Mouse (Mus musculus) heart, embryonic 16.5 days (tissue): ENCODE data around the gene Fam129a. TPM values are rescaled to one million over a fixed set of nuclear protein-coding genes. Genes with fewer than 3 reads are reported as not detected.

Experiments used
- ATAC-seq: fragments of 200-750 bp; cut with Nextera tagmentation; replicated peaks from 2 replicates; pipeline ENCODE4 v1.8.0; 2017; ENCODE audit warnings: moderate number of reproducible peaks; ENCODE audit not compliant: insufficient read depth, low FRiP score; ENCODE audit errors: extremely low read depth
- H3K27ac ChIP-seq: fragments of 300-500 bp; sonication (generic); 2 replicates; pipeline ENCODE4 v1.5.1; 2014; ENCODE audit warnings: mild to moderate bottlenecking, low read length, control low read depth, moderate library complexity
- H3K27me3 ChIP-seq: fragments of 300-500 bp; sonication (generic); 2 replicates; pipeline ENCODE4 v1.6.1; 2014; ENCODE audit warnings: low read length, mixed read lengths; ENCODE audit not compliant: control insufficient read depth, insufficient read depth
- H3K36me3 ChIP-seq: fragments of 300-500 bp; sonication (generic); 2 replicates; pipeline ENCODE4 v1.6.1; 2014; ENCODE audit not compliant: control insufficient read depth, insufficient read depth
- H3K4me1 ChIP-seq: fragments of 300-500 bp; sonication (generic); 2 replicates; pipeline ENCODE4 v1.6.1; 2014; ENCODE audit warnings: low read length, mixed read lengths; ENCODE audit not compliant: control insufficient read depth, insufficient read depth
- H3K4me2 ChIP-seq: fragments of 300-500 bp; sonication (generic); 2 replicates; pipeline ENCODE4 v1.6.1; 2014; ENCODE audit warnings: low read depth, mild to moderate bottlenecking, control low read depth, low read length
- H3K4me3 ChIP-seq: fragments of 300-500 bp; sonication (generic); 2 replicates; pipeline ENCODE4 v1.5.1; 2014; ENCODE audit warnings: mild to moderate bottlenecking, control low read depth, low read length
- H3K9ac ChIP-seq: fragments of 300-500 bp; sonication (generic); 2 replicates; pipeline ENCODE4 v1.6.1; 2014; ENCODE audit warnings: low read length, control low read depth
- H3K9me3 ChIP-seq: fragments of 300-500 bp; sonication (generic); replicated peaks from 2 replicates; pipeline ENCODE4 v1.6.1; 2016; ENCODE audit warnings: low read length; ENCODE audit not compliant: control insufficient read depth
- WGBS: fragments of 180-500 bp; shearing (Covaris S2); extraction: QIAGEN DNeasy Blood & Tissue Kit; methylation state at CpG from one replicate; pipeline ENCODE4 v1.1.7; 2014; 5-methylcytosine and 5-hydroxymethylcytosine counted together
- polyA plus RNA-seq: library from polyadenylated mRNA; unstranded; fragments of >200 nt; fragmentation: Nextera tagmentation; extraction: Ambion mirVana; gene quantifications from 2 replicates; pipeline ENCODE4 v1.2.1, GENCODE M21; 2015

Gene Fam129a
- polyA plus RNA-seq, 1 experiment from 2014 or later = 13.7 TPM

DNA sequence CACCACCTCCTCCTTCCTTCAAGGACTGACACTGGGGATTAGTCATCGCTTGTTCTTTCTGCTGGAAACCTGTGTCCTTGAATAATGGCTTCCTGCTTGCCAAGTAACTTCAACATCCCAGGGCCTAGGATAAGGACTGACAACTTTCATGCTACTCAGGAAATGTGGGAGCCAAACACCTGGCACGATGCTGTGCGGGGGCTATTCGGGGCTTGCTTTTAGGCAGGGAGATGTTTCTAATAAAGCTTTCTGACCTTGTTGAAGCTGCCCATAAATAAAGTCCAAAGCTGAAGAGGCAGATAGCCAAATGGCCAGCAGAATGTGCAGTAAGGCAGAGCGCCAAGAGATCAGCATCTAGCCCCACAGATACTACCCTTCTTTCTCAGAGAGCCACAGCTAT lies 148.9 kb downstream of the Fam129a start:
- Histone ChIP-seq H3K9me3 (no peaks in the 10 kb centered on the region), H3K9ac (no peak overlapping the region), H3K27me3 (no peaks in the 10 kb centered on the region), H3K27ac (no peak overlapping the region), H3K4me2 (no peak overlapping the region), H3K4me1 (0 out of 2 replicates have a peak, but pooled peaks cover 3% of the 10 kb centered on the region), H3K4me3 (no peak overlapping the region), H3K36me3 (no peaks in the 10 kb centered on the region)
- no peak for ATAC-seq
- 72% methylated on average over 5 of the region's 5 CpGs for WGBS

DNA sequence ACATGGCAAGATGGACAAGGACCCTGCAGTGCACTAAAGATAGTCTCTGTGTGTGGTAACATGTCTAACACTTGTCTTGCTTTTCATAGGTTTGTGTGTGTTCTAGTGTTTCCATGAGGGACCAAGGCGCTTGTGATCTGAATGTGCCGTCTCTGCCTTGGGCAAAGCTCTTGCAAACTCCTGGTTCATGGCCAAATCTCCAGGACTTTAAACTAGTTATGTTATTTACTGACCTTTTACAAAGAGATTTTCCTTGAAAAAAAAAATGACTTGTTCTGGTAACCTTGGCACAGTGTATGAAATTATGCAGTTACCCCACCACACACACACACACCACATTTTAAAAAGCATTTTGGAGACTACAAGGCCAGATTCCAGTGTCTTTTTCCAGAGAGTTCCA lies 149.6 kb downstream of the Fam129a start:
- Histone ChIP-seq H3K27ac (no peak overlapping the region), H3K9ac (no peak overlapping the region), H3K9me3 (no peaks in the 10 kb centered on the region), H3K27me3 (no peaks in the 10 kb centered on the region), H3K4me3 (no peak overlapping the region), H3K36me3 (no peaks in the 10 kb centered on the region), H3K4me2 (no peak overlapping the region), H3K4me1 (0 out of 2 replicates have a peak, but pooled peaks cover 3% of the 10 kb centered on the region)
- 69% methylated on average over 2 of the region's 2 CpGs for WGBS
- no peak for ATAC-seq

DNA sequence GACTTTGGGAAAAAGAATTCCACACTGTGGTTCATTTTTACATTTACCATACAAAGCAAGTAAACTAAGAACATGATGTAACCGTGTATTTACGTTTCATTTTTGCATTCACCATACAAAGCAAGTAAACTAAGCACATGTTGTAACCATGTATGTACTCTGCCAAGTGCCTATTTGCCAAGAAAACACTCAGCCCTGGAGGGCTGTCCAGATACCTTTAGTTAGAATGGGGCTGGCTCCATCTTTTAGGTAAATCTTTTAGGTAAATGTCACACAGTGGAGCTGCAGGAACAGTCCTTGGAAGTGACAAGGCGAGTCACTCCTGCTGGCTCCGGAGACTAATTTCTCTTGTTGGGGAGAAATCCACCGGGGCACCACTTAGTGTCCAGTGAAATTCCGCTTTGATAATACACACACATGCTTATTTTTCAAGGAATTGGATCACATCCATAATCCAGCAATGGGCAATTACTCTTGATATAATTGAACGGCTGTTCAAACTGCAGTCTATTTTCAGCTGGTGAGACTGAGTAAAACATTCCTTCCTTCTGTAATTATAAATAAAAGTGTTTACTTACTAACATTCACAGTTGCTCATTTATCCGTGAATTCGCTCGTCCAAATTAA lies 150.5 kb downstream of the Fam129a start:
- H3K36me3 ChIP-seq = no peaks in the 10 kb centered on the region
- no peak overlapping the region for H3K4me2 ChIP-seq
- H3K4me1 ChIP-seq = no peaks in the 10 kb centered on the region
- H3K27ac ChIP-seq = no peak overlapping the region
- WGBS = 68% methylated on average over 10 of the region's 10 CpGs
- no peak for ATAC-seq
- no peak overlapping the region for H3K4me3 ChIP-seq
- H3K9ac ChIP-seq = no peak overlapping the region
- no peaks in the 10 kb centered on the region for H3K27me3 ChIP-seq
- H3K9me3 ChIP-seq = no peaks in the 10 kb centered on the region

DNA sequence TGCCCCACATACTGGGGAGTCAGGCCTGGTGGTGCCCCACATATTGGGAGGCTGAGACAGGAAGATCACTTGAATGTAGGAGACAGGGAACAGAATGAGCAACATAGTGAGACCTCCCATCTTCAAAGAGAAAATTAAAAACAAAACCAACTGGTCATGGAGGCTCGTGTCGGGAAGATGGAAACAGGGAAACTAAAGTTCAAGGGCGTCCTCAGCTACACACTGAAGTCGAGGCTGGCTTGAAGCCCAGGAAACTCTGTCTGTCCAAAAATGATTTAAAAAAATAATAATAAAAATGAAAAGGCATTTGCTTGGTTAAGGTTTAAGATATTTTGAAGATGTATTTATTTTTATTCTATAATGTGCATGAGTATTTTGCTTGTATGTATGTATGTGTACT lies 152.8 kb downstream of the Fam129a start:
- H3K36me3 ChIP-seq = no peaks in the 10 kb centered on the region
- no peak for ATAC-seq
- H3K4me3 ChIP-seq = no peak overlapping the region
- no peaks in the 10 kb centered on the region for H3K9me3 ChIP-seq
- no peak overlapping the region for H3K27ac ChIP-seq
- H3K9ac ChIP-seq = no peak overlapping the region
- H3K4me2 ChIP-seq = no peak overlapping the region
- no peaks in the 10 kb centered on the region for H3K4me1 ChIP-seq
- 74% methylated on average over 4 of the region's 4 CpGs for WGBS
- no peaks in the 10 kb centered on the region for H3K27me3 ChIP-seq

DNA sequence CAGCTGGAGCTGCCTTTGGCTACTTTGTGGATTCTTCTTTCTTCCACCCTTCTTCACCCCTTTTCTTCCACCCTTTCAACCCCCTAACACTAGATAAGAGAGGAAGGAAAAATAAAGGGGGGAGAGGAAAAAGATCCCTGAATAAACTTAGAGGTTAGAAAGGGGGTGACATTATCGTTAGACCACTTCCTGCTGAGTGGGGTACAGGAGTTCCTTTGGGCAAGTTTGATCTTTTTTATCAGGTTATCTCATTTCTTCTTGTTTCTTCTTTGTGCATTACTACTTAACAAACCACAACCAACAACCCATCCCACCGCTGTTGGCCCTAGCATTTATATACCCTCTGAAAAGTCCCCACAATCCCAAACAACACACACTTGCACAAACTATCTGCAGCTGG lies 154.6 kb downstream of the Fam129a start:
- Histone ChIP-seq H3K4me3 (no peak overlapping the region), H3K27me3 (no peaks in the 10 kb centered on the region), H3K4me1 (no peaks in the 10 kb centered on the region), H3K4me2 (no peak overlapping the region), H3K27ac (no peak overlapping the region), H3K36me3 (no peaks in the 10 kb centered on the region), H3K9ac (no peak overlapping the region), H3K9me3 (no peaks in the 10 kb centered on the region)
- WGBS = 54% methylated on average over 2 of the region's 2 CpGs
- no peak for ATAC-seq

DNA sequence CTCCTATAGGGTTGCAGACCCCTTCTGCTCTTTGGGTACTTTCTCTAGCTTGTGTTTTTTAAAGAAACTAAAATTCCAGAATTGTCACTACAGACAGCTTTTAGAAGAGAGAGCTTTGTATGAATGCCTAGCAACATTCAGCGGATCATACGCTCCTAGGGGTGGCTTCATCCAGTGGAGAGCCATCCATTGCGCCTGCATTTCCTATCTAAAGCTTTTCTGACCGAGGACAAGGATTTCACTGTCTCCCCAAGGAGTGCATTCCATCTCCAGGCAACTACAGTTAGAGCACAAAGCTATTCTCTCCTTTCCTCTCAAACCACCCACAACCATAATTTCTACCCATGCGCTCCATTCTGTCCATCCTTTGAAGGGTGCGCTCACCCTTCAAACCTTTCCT lies 155.4 kb downstream of the Fam129a start:
- no peaks in the 10 kb centered on the region for H3K9me3 ChIP-seq
- H3K27ac ChIP-seq = no peak overlapping the region
- no peak overlapping the region for H3K4me3 ChIP-seq
- H3K27me3 ChIP-seq = no peaks in the 10 kb centered on the region
- no peak overlapping the region for H3K4me2 ChIP-seq
- no peaks in the 10 kb centered on the region for H3K4me1 ChIP-seq
- 85% methylated on average over 6 of the region's 6 CpGs for WGBS
- H3K36me3 ChIP-seq = no peaks in the 10 kb centered on the region
- H3K9ac ChIP-seq = no peak overlapping the region
- ATAC-seq = no peak

DNA sequence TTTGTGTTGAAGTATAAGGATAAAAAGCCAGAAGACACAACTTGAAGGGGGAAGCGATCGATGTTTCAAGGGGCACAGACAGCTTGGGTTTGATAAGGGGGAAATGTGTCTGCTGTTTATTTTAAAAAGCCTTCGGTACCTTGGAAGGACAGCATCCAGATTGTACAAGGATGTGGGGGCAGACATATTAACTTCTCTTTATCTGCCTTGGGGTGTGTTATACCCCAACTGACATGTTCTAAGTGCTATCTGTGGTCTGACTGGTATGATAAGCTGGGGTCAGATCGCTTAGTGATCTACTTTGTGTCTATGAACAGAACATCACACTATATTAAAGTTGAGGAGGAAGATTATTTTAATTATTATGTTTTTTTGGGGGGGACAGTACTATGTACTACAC lies 157.2 kb downstream of the Fam129a start:
- Histone ChIP-seq H3K27ac (no peak overlapping the region), H3K27me3 (no peaks in the 10 kb centered on the region), H3K36me3 (no peaks in the 10 kb centered on the region), H3K9me3 (no peaks in the 10 kb centered on the region), H3K9ac (no peak overlapping the region), H3K4me1 (no peaks in the 10 kb centered on the region), H3K4me3 (no peak overlapping the region), H3K4me2 (no peak overlapping the region)
- 44% methylated on average over 4 of the region's 4 CpGs for WGBS
- ATAC-seq = no peak

DNA sequence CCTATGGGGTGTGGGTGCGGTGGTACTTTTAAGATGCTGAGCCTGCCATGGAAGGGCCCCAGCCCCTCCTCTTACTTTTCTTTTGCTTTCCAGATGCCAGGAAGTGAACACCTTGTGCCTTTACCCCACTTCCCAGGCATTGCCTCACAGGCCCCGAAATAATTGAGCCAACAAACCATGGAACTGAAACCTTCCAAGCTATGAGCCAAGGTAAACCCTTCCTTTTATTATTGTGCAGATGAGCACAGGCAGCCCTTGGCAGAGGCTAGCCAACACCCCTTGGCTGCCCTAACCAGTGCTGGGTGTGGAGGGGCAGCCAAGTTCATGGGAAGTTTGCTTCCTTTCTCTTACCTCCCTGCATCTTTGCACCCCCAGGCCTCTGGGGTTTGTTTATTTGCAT lies 166.2 kb downstream of the Fam129a start:
- 83% methylated on average over 2 of the region's 2 CpGs for WGBS
- no peak overlapping the region for H3K27ac ChIP-seq
- H3K27me3 ChIP-seq = no peaks in the 10 kb centered on the region
- no peak overlapping the region for H3K4me3 ChIP-seq
- H3K9me3 ChIP-seq = 0 out of 2 replicates have a peak, but pooled peaks cover 2% of the 10 kb centered on the region
- no peak overlapping the region for H3K4me2 ChIP-seq
- no peaks in the 10 kb centered on the region for H3K36me3 ChIP-seq
- no peaks in the 10 kb centered on the region for H3K4me1 ChIP-seq
- ATAC-seq = no peak
- no peak overlapping the region for H3K9ac ChIP-seq

DNA sequence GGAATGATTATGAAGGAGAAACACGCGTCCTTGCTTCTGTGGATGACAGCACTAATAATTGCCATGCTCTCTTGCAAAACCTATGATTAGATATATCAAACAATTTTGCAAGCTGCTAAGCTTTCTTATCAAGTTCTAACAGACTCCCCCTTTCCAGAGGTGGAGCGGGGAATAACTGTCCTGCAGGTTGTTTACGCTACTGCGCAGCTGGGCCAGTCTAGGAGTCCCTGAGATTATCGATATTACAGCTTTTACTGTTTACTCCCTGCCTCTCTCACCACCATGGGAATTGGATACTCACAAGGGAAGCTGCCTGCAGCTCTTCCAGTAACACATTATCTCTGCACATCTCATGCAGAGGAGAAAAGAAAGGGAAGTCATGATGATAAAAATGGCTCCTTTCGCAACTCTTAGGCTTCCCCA lies 170.2 kb downstream of the Fam129a start:
- WGBS = 67% methylated on average over 7 of the region's 7 CpGs
- Histone ChIP-seq H3K9ac (no peak overlapping the region), H3K27ac (no peak overlapping the region), H3K36me3 (no peaks in the 10 kb centered on the region), H3K27me3 (no peaks in the 10 kb centered on the region), H3K4me2 (no peak overlapping the region), H3K9me3 (no peaks in the 10 kb centered on the region), H3K4me3 (no peak overlapping the region), H3K4me1 (no peaks in the 10 kb centered on the region)
- ATAC-seq = no peak
